Mouse (Mus musculus): ENCODE data around the gene Elk4. TPM values are rescaled to one million over a fixed set of nuclear protein-coding genes. Genes with fewer than 3 reads are reported as not detected.
A peak's percentile ranks its signal among the peaks of the same experiment; 100 is the strongest.

Elk4 gene
- polyA plus RNA-seq, 1 experiment from 2014 or later, result 18.7 TPM

DNA sequence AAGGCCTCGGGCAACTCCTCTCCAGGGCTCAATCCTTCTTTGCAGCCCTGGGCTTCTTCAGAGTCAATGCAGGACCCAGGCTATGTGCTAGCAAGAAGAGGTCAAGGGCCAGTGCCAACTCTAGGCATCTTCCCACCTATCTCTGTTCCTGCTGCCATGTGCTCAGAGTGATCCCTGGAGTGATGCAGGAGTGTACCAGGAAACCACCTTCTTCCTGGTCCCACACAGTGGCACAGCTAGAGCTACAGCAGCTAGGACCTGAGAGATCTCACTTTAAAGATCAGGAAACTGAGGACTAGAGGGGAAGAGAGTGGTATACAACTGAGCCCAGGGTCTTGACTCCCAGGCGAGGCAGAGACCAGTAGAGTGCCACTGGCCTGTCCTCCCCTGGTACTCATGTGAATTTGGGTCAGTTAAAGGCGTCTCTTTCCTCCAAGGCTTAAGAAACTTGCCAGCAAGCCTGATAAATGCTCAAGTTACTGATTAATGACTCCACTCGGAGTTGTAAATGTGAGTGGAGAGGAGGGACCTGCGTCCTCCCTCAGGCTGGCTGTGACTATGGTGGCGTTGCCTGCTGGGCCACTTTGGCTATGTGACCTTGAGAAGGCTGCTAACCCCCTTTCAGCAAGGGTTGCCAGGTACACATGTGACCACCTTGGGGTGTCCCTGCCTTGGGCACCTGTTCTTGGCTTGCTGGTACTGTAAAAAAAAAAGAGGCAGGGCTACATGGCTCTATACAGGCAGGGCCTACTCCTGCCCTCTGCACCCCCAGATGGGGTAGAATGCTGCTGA is 54.5 kb downstream of the Elk4 start:
- Histone ChIP-seq H3K4me3 (ENCODE audit: low read depth, low read length) (no peak overlapping the region), H3K9ac (ENCODE audit: low read length) (no peak overlapping the region), H3K36me3 (ENCODE audit: control insufficient read depth, insufficient read depth, low read length) (no peaks in the 10 kb centered on the region), H3K9me3 (ENCODE audit: control insufficient read depth, low read length) (no peaks in the 10 kb centered on the region), H3K4me1 (ENCODE audit: control insufficient read depth, insufficient read depth, low read length) (no peaks in the 10 kb centered on the region), H3K27me3 (ENCODE audit: control insufficient read depth, insufficient read depth, low read length) (peaks cover 7% of the 10 kb centered on the region; the same call in 1 of the 2 replicates), H3K4me2 (ENCODE audit: low read depth) (no peak overlapping the region), H3K27ac (ENCODE audit: low read depth, low read length) (no peak overlapping the region)
- DNase-seq (ENCODE audit: low spot score) (no peak), ATAC-seq (ENCODE audit: insufficient read depth, low FRiP score, low TSS enrichment) (no peak)
- 51% methylated on average over 6 of the region's 6 CpGs for WGBS

DNA sequence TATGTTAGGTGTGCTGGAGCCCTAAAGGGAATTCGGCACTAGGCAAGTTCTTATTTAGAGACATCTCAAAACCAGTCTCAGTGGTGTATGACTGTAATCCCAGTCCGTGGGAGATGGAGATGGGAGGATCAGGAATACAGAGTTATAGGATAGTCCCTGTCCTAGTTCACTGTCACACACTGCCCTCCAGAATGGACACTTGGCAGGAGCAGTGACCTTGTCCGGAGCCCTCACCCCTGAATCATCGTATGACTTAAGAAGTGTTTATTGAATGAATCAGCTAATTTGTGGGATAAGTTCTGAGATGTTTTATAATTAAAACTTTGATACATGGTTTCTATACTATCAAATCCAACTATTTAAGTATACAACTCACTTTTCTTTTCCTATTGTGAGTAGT is 55.7 kb downstream of the Elk4 start:
- ATAC-seq (ENCODE audit: insufficient read depth, low FRiP score, low TSS enrichment) (no peak), DNase-seq (ENCODE audit: low spot score) (no peak)
- H3K4me2 ChIP-seq (ENCODE audit: low read depth), result no peak overlapping the region
- H3K27ac ChIP-seq (ENCODE audit: low read depth, low read length), result no peak overlapping the region
- 86% methylated on average over 4 of the region's 4 CpGs for WGBS
- no peaks in the 10 kb centered on the region for H3K9me3 ChIP-seq (ENCODE audit: control insufficient read depth, low read length)
- no peak overlapping the region for H3K9ac ChIP-seq (ENCODE audit: low read length)
- peaks cover 17% of the 10 kb centered on the region for H3K27me3 ChIP-seq (ENCODE audit: control insufficient read depth, insufficient read depth, low read length)
- H3K4me3 ChIP-seq (ENCODE audit: low read depth, low read length), result no peak overlapping the region
- peaks cover 5% of the 10 kb centered on the region; the same call in 1 of the 2 replicates for H3K4me1 ChIP-seq (ENCODE audit: control insufficient read depth, insufficient read depth, low read length)
- H3K36me3 ChIP-seq (ENCODE audit: control insufficient read depth, insufficient read depth, low read length), result no peaks in the 10 kb centered on the region

DNA sequence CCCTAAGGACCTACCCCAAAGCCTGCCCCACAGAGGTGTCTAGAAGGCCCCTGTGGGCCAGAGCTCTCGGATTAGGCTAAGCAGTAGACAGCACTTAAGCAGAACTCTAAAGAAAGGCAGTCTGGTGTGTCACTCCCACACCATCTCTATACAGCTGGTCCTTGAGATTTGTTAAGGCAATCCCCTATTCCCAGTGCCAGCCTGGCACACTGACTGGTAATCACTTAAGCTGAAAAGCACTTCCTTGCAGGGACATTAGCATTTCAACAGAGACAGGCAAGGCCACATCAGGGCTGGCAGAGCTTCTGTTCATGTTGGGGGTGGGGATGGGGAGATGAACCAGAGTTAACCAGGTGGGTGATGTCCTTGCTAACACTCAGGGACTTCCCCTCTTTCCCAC is 57.6 kb downstream of the Elk4 start:
- WGBS, result 71% methylated on average over 1 of the region's 1 CpGs
- H3K4me2 ChIP-seq (ENCODE audit: low read depth), result no peak overlapping the region
- H3K9ac ChIP-seq (ENCODE audit: low read length), result no peak overlapping the region
- H3K27me3 ChIP-seq (ENCODE audit: control insufficient read depth, insufficient read depth, low read length), result peaks cover 27% of the 10 kb centered on the region
- H3K27ac ChIP-seq (ENCODE audit: low read depth, low read length), result no peak overlapping the region
- DNase-seq (ENCODE audit: low spot score), result no peak
- no peak overlapping the region for H3K4me3 ChIP-seq (ENCODE audit: low read depth, low read length)
- H3K9me3 ChIP-seq (ENCODE audit: control insufficient read depth, low read length), result no peaks in the 10 kb centered on the region
- no peaks in the 10 kb centered on the region for H3K36me3 ChIP-seq (ENCODE audit: control insufficient read depth, insufficient read depth, low read length)
- peaks cover 5% of the 10 kb centered on the region; the same call in 1 of the 2 replicates for H3K4me1 ChIP-seq (ENCODE audit: control insufficient read depth, insufficient read depth, low read length)
- ATAC-seq (ENCODE audit: insufficient read depth, low FRiP score, low TSS enrichment), result no peak

DNA sequence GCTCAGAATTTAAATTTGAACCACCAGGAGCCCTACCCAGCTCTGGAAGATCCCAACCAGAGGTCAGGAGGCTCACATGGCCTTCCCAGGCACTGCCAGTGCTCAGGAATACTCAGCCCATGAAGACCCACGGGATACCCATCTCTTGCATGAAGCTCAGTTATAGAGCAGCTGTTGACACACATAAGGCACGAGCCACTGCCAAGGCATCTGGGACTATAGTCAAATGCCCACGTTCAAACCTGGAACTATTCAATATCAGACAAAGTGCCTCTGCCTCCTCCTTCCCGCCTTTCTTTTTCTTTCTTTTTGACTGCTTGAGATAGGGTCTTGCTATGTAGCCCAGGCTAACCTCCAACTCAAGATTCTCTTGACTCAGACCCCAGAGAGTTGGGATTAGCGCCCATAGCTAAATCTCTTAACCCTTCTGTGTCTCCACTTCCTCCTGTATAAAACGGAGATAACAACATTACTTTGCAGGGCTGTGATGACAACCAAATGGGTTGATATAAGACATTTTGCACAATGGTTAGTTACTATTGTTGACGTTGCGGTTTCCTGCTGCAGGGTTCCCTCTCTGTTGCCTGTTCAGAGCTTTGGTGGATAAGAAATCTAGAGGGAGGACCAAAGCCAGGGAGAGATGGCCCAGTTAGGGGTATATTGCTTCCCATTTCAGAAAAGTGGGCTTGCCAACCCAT is 58.2 kb downstream of the Elk4 start:
- H3K4me1 ChIP-seq (ENCODE audit: control insufficient read depth, insufficient read depth, low read length), result peaks cover 5% of the 10 kb centered on the region; the same call in 1 of the 2 replicates
- no peaks in the 10 kb centered on the region for H3K36me3 ChIP-seq (ENCODE audit: control insufficient read depth, insufficient read depth, low read length)
- no peak overlapping the region for H3K9ac ChIP-seq (ENCODE audit: low read length)
- 75% methylated on average over 8 of the region's 8 CpGs for WGBS
- H3K27ac ChIP-seq (ENCODE audit: low read depth, low read length), result no peak overlapping the region
- no peak overlapping the region for H3K4me3 ChIP-seq (ENCODE audit: low read depth, low read length)
- no peaks in the 10 kb centered on the region for H3K9me3 ChIP-seq (ENCODE audit: control insufficient read depth, low read length)
- DNase-seq (ENCODE audit: low spot score), result no peak
- no peak overlapping the region for H3K4me2 ChIP-seq (ENCODE audit: low read depth)
- no peak for ATAC-seq (ENCODE audit: insufficient read depth, low FRiP score, low TSS enrichment)
- H3K27me3 ChIP-seq (ENCODE audit: control insufficient read depth, insufficient read depth, low read length), result peaks cover 27% of the 10 kb centered on the region

DNA sequence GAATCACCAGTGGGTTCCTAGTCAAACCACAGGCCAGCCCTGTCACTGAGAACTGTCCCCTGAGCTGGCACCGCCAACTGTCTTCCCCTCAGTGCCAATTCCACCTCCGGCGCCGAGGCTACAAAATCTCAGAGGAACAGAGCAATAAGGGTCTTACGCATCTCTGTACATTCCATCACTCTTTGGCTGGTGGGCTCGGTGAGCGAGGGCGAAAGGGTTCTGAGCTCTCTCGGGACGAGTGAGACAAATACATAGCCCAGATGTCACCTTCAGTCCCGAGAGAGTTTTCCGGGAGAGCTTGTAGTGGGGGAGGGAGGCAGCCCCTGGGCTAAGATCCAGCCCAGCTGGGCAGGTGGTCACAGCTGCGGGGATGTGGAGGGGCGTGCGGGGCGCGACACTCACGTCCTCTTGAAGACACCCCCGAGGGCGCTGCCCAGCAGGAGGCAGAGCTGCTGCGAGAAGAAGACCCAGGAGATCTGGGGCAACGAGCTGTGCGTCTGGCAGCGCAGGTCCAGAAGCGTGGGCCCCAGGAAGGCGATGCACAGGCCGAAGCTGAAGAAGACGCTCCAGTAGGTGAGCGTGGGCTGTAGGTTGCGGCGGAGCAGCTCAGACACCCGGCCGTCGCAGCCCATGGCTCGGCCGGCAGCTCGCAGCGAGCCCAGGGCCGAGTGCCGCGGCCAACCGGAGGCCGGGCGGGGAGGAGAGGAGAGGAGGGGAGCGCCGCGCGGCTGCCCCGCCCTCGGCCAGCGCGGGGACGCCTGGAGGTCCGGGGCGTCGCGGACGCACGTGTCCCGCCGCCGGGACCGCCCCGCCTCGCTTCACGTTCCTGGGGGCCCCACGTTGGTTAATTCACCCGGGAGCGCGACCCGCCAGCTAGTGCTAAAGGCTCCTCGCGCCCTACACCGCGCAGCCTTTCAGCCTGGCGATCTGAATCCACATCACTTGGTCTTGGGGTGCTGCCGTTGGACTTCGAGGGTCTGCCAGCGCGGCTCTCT is 60.2 kb downstream of the Elk4 start, which contains the start of gene Mfsd4a:
Mfsd4a (minus strand) TSS at position 802 of the 995 bp plus-strand sequence.
- no peaks in the 10 kb centered on the region for H3K36me3 ChIP-seq (ENCODE audit: control insufficient read depth, insufficient read depth, low read length)
- H3K9me3 ChIP-seq (ENCODE audit: control insufficient read depth, low read length), result no peaks in the 10 kb centered on the region
- ATAC-seq (ENCODE audit: insufficient read depth, low FRiP score, low TSS enrichment) (peak; percentile 58; the same call in 1 of the 2 replicates), DNase-seq (ENCODE audit: low spot score) (peak; percentile 68)
- 2% methylated on average over 64 of the region's 80 CpGs for WGBS
- peak within 1 kb of the TSS; percentile 41 for H3K4me3 ChIP-seq (ENCODE audit: low read depth, low read length)
- no peak within 1 kb of the TSS for H3K27ac ChIP-seq (ENCODE audit: low read depth, low read length)
- H3K4me2 ChIP-seq (ENCODE audit: low read depth), result peak within 1 kb of the TSS; percentile 95
- H3K9ac ChIP-seq (ENCODE audit: low read length), result peak within 1 kb of the TSS; percentile 51
- peaks cover 27% of the 10 kb centered on the region for H3K27me3 ChIP-seq (ENCODE audit: control insufficient read depth, insufficient read depth, low read length)
- peaks cover 5% of the 10 kb centered on the region; the same call in 1 of the 2 replicates for H3K4me1 ChIP-seq (ENCODE audit: control insufficient read depth, insufficient read depth, low read length)

- Histone ChIP-seq H3K9me3 (ENCODE audit: control insufficient read depth, low read length) (no peaks in the 10 kb centered on the region), H3K9ac (ENCODE audit: low read length) (no peak overlapping the region), H3K4me2 (ENCODE audit: low read depth) (no peak overlapping the region), H3K4me3 (ENCODE audit: low read depth, low read length) (no peak overlapping the region), H3K27me3 (ENCODE audit: control insufficient read depth, insufficient read depth, low read length) (peaks cover 27% of the 10 kb centered on the region), H3K36me3 (ENCODE audit: control insufficient read depth, insufficient read depth, low read length) (no peaks in the 10 kb centered on the region), H3K27ac (ENCODE audit: low read depth, low read length) (no peak overlapping the region), H3K4me1 (ENCODE audit: control insufficient read depth, insufficient read depth, low read length) (peaks cover 5% of the 10 kb centered on the region; the same call in 1 of the 2 replicates)
- DNase-seq (ENCODE audit: low spot score) (no peak), ATAC-seq (ENCODE audit: insufficient read depth, low FRiP score, low TSS enrichment) (no peak)
- 87% methylated on average over 8 of the region's 8 CpGs for WGBS
Observed at GRCm38 (mm10) chr1:132069436-132069835, 62.0 kb downstream of the Elk4 start.

DNA sequence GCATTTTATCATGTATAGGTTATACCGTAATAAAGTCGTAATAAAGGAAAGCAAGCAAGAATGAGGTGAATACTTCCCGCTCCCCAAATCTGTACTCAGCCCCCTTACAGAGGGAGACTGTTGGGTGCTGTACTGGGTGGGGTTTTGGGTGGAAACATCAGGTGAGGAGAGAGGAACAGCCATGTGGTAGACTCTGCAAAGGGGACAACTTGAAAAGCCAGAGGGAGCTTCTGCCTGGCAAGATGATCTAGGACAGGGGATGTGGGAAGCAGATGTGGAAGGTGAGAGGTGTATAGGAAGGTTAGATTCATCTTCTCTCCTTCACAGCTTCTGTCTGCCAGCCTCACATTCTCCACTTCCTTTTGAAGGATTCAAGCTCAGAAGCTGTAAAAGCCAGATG is 63.3 kb downstream of the Elk4 start:
- WGBS, result 85% methylated on average over 3 of the region's 3 CpGs
- no peak for ATAC-seq (ENCODE audit: insufficient read depth, low FRiP score, low TSS enrichment)
- Histone ChIP-seq H3K27me3 (ENCODE audit: control insufficient read depth, insufficient read depth, low read length) (peaks cover 27% of the 10 kb centered on the region), H3K36me3 (ENCODE audit: control insufficient read depth, insufficient read depth, low read length) (no peaks in the 10 kb centered on the region), H3K4me2 (ENCODE audit: low read depth) (no peak overlapping the region), H3K4me3 (ENCODE audit: low read depth, low read length) (no peak overlapping the region), H3K27ac (ENCODE audit: low read depth, low read length) (no peak overlapping the region), H3K9ac (ENCODE audit: low read length) (no peak overlapping the region), H3K9me3 (ENCODE audit: control insufficient read depth, low read length) (no peaks in the 10 kb centered on the region), H3K4me1 (ENCODE audit: control insufficient read depth, insufficient read depth, low read length) (peaks cover 5% of the 10 kb centered on the region; the same call in 1 of the 2 replicates)
- DNase-seq (ENCODE audit: low spot score), result no peak

GRCm38 (mm10) chr1:132075576-132075975 is 68.2 kb downstream of the Elk4 start:
- Histone ChIP-seq H3K4me3 (ENCODE audit: low read depth, low read length) (no peak overlapping the region), H3K27me3 (ENCODE audit: control insufficient read depth, insufficient read depth, low read length) (no peaks in the 10 kb centered on the region), H3K4me1 (ENCODE audit: control insufficient read depth, insufficient read depth, low read length) (no peaks in the 10 kb centered on the region), H3K9me3 (ENCODE audit: control insufficient read depth, low read length) (no peaks in the 10 kb centered on the region), H3K9ac (ENCODE audit: low read length) (no peak overlapping the region), H3K27ac (ENCODE audit: low read depth, low read length) (no peak overlapping the region), H3K4me2 (ENCODE audit: low read depth) (no peak overlapping the region), H3K36me3 (ENCODE audit: control insufficient read depth, insufficient read depth, low read length) (no peaks in the 10 kb centered on the region)
- ATAC-seq (ENCODE audit: insufficient read depth, low FRiP score, low TSS enrichment), result no peak
- WGBS, result 90% methylated on average over 10 of the region's 10 CpGs
- DNase-seq (ENCODE audit: low spot score), result no peak
